Mouse (Mus musculus): ENCODE measurements at regions not wholly inside any gene's neighbourhood (a gene's known extent, or its start where the extent isn't known, plus 50 kb on each side); places are given as distances from the start of the nearest gene placed in this dataset.

- Histone ChIP-seq H3K4me2 (no peak overlapping the region), H3K4me1 (replicated peaks; ENCODE audit: control insufficient read depth, insufficient read depth, low read length) (no peaks in the 10 kb centered on the region; the same call in 1 of the 2 replicates), H3K9me3 (ENCODE audit: control insufficient read depth, low read length) (no peaks in the 10 kb centered on the region), H3K27ac (ENCODE audit: low read depth, low read length) (no peak overlapping the region), H3K27me3 (replicated peaks; ENCODE audit: control insufficient read depth, insufficient read depth, low read length) (no peaks in the 10 kb centered on the region), H3K4me3 (ENCODE audit: low read depth, low read length) (no peak overlapping the region), H3K9ac (ENCODE audit: low read depth, low read length) (no peak overlapping the region), H3K36me3 (ENCODE audit: control insufficient read depth, insufficient read depth, low read length) (no peaks in the 10 kb centered on the region)
- ATAC-seq (replicated peaks; ENCODE audit: low FRiP score) = no peak
- WGBS = 55% methylated on average over 3 of the region's 3 CpGs
- DNase-seq (ENCODE audit: low spot score) = no peak
Measured at GRCm38 (mm10) chr17:47282476-47282875, 86.2 kb upstream of the Mrps10 start.

- H3K9me3 ChIP-seq (ENCODE audit: control insufficient read depth, low read length) = no peaks in the 10 kb centered on the region
- H3K4me2 ChIP-seq = no peak overlapping the region
- H3K27me3 ChIP-seq (replicated peaks; ENCODE audit: control insufficient read depth, insufficient read depth, low read length) = no peaks in the 10 kb centered on the region
- H3K4me1 ChIP-seq (replicated peaks; ENCODE audit: control insufficient read depth, insufficient read depth, low read length) = peaks cover 17% of the 10 kb centered on the region
- WGBS = 75% methylated on average over 5 of the region's 5 CpGs
- H3K36me3 ChIP-seq (ENCODE audit: control insufficient read depth, insufficient read depth, low read length) = no peaks in the 10 kb centered on the region
- H3K27ac ChIP-seq (ENCODE audit: low read depth, low read length) = no peak overlapping the region
- H3K4me3 ChIP-seq (ENCODE audit: low read depth, low read length) = no peak overlapping the region
- H3K9ac ChIP-seq (ENCODE audit: low read depth, low read length) = no peak overlapping the region
- no peak for DNase-seq (ENCODE audit: low spot score)
- no peak for ATAC-seq (replicated peaks; ENCODE audit: low FRiP score)
Measured at GRCm38 (mm10) chr17:47277890-47278289, 90.8 kb upstream of the Mrps10 start.

- Histone ChIP-seq H3K4me3 (ENCODE audit: low read depth, low read length) (no peak overlapping the region), H3K36me3 (ENCODE audit: control insufficient read depth, insufficient read depth, low read length) (no peaks in the 10 kb centered on the region), H3K4me1 (replicated peaks; ENCODE audit: control insufficient read depth, insufficient read depth, low read length) (peaks cover 25% of the 10 kb centered on the region), H3K4me2 (no peak overlapping the region), H3K9me3 (ENCODE audit: control insufficient read depth, low read length) (no peaks in the 10 kb centered on the region), H3K9ac (ENCODE audit: low read depth, low read length) (no peak overlapping the region), H3K27me3 (replicated peaks; ENCODE audit: control insufficient read depth, insufficient read depth, low read length) (no peaks in the 10 kb centered on the region), H3K27ac (ENCODE audit: low read depth, low read length) (no peak overlapping the region)
- DNase-seq (ENCODE audit: low spot score) = no peak
- no peak for ATAC-seq (replicated peaks; ENCODE audit: low FRiP score)
- 74% methylated on average over 6 of the region's 6 CpGs for WGBS
Measured at GRCm38 (mm10) chr17:47276639-47277038, 92.0 kb upstream of the Mrps10 start.

- Histone ChIP-seq H3K4me2 (no peak overlapping the region), H3K9me3 (ENCODE audit: control insufficient read depth, low read length) (no peaks in the 10 kb centered on the region), H3K4me3 (ENCODE audit: low read depth, low read length) (no peak overlapping the region), H3K27ac (ENCODE audit: low read depth, low read length) (no peak overlapping the region), H3K4me1 (replicated peaks; ENCODE audit: control insufficient read depth, insufficient read depth, low read length) (peaks cover 25% of the 10 kb centered on the region), H3K9ac (ENCODE audit: low read depth, low read length) (no peak overlapping the region), H3K27me3 (replicated peaks; ENCODE audit: control insufficient read depth, insufficient read depth, low read length) (no peaks in the 10 kb centered on the region), H3K36me3 (ENCODE audit: control insufficient read depth, insufficient read depth, low read length) (no peaks in the 10 kb centered on the region)
- WGBS = 79% methylated on average over 19 of the region's 19 CpGs
- DNase-seq (ENCODE audit: low spot score) = no peak
- ATAC-seq (replicated peaks; ENCODE audit: low FRiP score) = no peak
Measured at GRCm38 (mm10) chr17:47275796-47276311, 92.8 kb upstream of the Mrps10 start.

GRCm38 (mm10) chr17:47273309-47273708, 95.4 kb upstream of the Mrps10 start:
- WGBS = 42% methylated on average over 7 of the region's 7 CpGs
- Histone ChIP-seq H3K27me3 (replicated peaks; ENCODE audit: control insufficient read depth, insufficient read depth, low read length) (no peaks in the 10 kb centered on the region), H3K36me3 (ENCODE audit: control insufficient read depth, insufficient read depth, low read length) (no peaks in the 10 kb centered on the region), H3K4me2 (peak overlapping the region; percentile 46), H3K9me3 (ENCODE audit: control insufficient read depth, low read length) (no peaks in the 10 kb centered on the region), H3K9ac (ENCODE audit: low read depth, low read length) (0 out of 2 replicates have a peak overlapping the region, but pooled peaks have one; percentile 12), H3K4me3 (ENCODE audit: low read depth, low read length) (no peak overlapping the region), H3K4me1 (replicated peaks; ENCODE audit: control insufficient read depth, insufficient read depth, low read length) (peaks cover 25% of the 10 kb centered on the region), H3K27ac (ENCODE audit: low read depth, low read length) (peak overlapping the region; percentile 75)
- DNase-seq (ENCODE audit: low spot score) (no peak), ATAC-seq (replicated peaks; ENCODE audit: low FRiP score) (peak; percentile 86)

- Histone ChIP-seq H3K9ac (ENCODE audit: low read depth, low read length) (no peak overlapping the region), H3K4me2 (no peak overlapping the region), H3K4me1 (replicated peaks; ENCODE audit: control insufficient read depth, insufficient read depth, low read length) (peaks cover 25% of the 10 kb centered on the region), H3K4me3 (ENCODE audit: low read depth, low read length) (no peak overlapping the region), H3K9me3 (ENCODE audit: control insufficient read depth, low read length) (no peaks in the 10 kb centered on the region), H3K27me3 (replicated peaks; ENCODE audit: control insufficient read depth, insufficient read depth, low read length) (no peaks in the 10 kb centered on the region), H3K27ac (ENCODE audit: low read depth, low read length) (no peak overlapping the region), H3K36me3 (ENCODE audit: control insufficient read depth, insufficient read depth, low read length) (no peaks in the 10 kb centered on the region)
- 72% methylated on average over 7 of the region's 7 CpGs for WGBS
- ATAC-seq (replicated peaks; ENCODE audit: low FRiP score) (no peak; the same call in 1 of the 2 replicates), DNase-seq (ENCODE audit: low spot score) (no peak)
Measured at GRCm38 (mm10) chr17:47271979-47272677, 96.6 kb upstream of the Mrps10 start.

- no peaks in the 10 kb centered on the region for H3K9me3 ChIP-seq (ENCODE audit: control insufficient read depth, low read length)
- no peak overlapping the region for H3K27ac ChIP-seq (ENCODE audit: low read depth, low read length)
- no peak overlapping the region for H3K4me2 ChIP-seq
- H3K4me1 ChIP-seq (replicated peaks; ENCODE audit: control insufficient read depth, insufficient read depth, low read length) = peaks cover 21% of the 10 kb centered on the region
- H3K9ac ChIP-seq (ENCODE audit: low read depth, low read length) = no peak overlapping the region
- ATAC-seq (replicated peaks; ENCODE audit: low FRiP score) (no peak), DNase-seq (ENCODE audit: low spot score) (no peak)
- H3K36me3 ChIP-seq (ENCODE audit: control insufficient read depth, insufficient read depth, low read length) = no peaks in the 10 kb centered on the region
- H3K4me3 ChIP-seq (ENCODE audit: low read depth, low read length) = no peak overlapping the region
- H3K27me3 ChIP-seq (replicated peaks; ENCODE audit: control insufficient read depth, insufficient read depth, low read length) = no peaks in the 10 kb centered on the region
- WGBS = 84% methylated on average over 19 of the region's 19 CpGs
Measured at GRCm38 (mm10) chr17:47269053-47269891, 99.4 kb upstream of the Mrps10 start.

- no peak overlapping the region for H3K4me3 ChIP-seq (ENCODE audit: low read depth, low read length)
- 86% methylated on average over 4 of the region's 4 CpGs for WGBS
- ATAC-seq (replicated peaks; ENCODE audit: low FRiP score) = no peak
- H3K9ac ChIP-seq (ENCODE audit: low read depth, low read length) = no peak overlapping the region
- H3K36me3 ChIP-seq (ENCODE audit: control insufficient read depth, insufficient read depth, low read length) = no peaks in the 10 kb centered on the region
- H3K27me3 ChIP-seq (replicated peaks; ENCODE audit: control insufficient read depth, insufficient read depth, low read length) = no peaks in the 10 kb centered on the region
- no peak for DNase-seq (ENCODE audit: low spot score)
- H3K4me1 ChIP-seq (replicated peaks; ENCODE audit: control insufficient read depth, insufficient read depth, low read length) = peaks cover 8% of the 10 kb centered on the region
- H3K27ac ChIP-seq (ENCODE audit: low read depth, low read length) = no peak overlapping the region
- no peak overlapping the region for H3K4me2 ChIP-seq
- no peaks in the 10 kb centered on the region for H3K9me3 ChIP-seq (ENCODE audit: control insufficient read depth, low read length)
Measured at GRCm38 (mm10) chr17:47267843-47268242, 100.8 kb upstream of the Mrps10 start.

Data from liver, embryonic 11.5 days (tissue).